26 mouse cellular contexts compared by ENCODE assay signal in genomic region chr10:93333239-93333638, GRCm38 (mm10). TPM values are rescaled to one million over a fixed set of nuclear protein-coding genes. Genes with fewer than 3 reads are reported as not detected.
A peak's percentile ranks its signal among the peaks of the same experiment; 100 is the strongest.
DNase-seq lines count a peak whose midpoint lies in the region; ATAC-seq and TF ChIP-seq lines count a peak whose summit lies in the region.
"Had no signal": no experiment of that assay in that cellular context is flagged by ENCODE, and none has a peak within 500 bp of the region (broad histone marks: within the 10 kb centered on the region; RNA-seq: fewer than 3 reads in every experiment).

No protein-coding gene starts in this region.

- H3K4me1 ChIP-seq in heart, adult 2 months (ENCODE audit: control insufficient read depth, insufficient read depth, low read length), result peaks cover 17% of the 10 kb centered on the region
- peaks cover 5% of the 10 kb centered on the region; the same call in 1 of the 2 replicates for H3K4me1 ChIP-seq in heart, embryonic 15.5 days (replicated peaks)
- H3K4me1 ChIP-seq: embryonic facial prominence, embryonic 12.5 days; midbrain, embryonic 13.5 days had no signal

- 55% methylated on average over 5 of the region's 5 CpGs for WGBS in heart, adult 2 months
- WGBS in heart, embryonic 15.5 days, result 31% methylated on average over 5 of the region's 5 CpGs

- no peak overlapping the region for H3K4me2 ChIP-seq in heart, embryonic 15.5 days
- H3K4me2 ChIP-seq: embryonic facial prominence, embryonic 12.5 days; hindbrain, embryonic 13.5 days; lung, embryonic 14.5 days; midbrain, embryonic 13.5 days; neural tube, embryonic 13.5 days had no signal

- intact Hi-C loops in heart, adult 2 months (cut with DNase I), result no loop called here

- TF ChIP-seq POLR2A in heart, adult 2 months (IDR thresholded peaks at IDR 0.05; ENCODE audit: insufficient read depth, low read depth, low read length), result no peak

- H3K79me2 ChIP-seq in heart, adult 2 months (replicated peaks; ENCODE audit: control insufficient read depth, insufficient read depth, low read length), result no peaks in the 10 kb centered on the region

- no peak for DNase-seq in heart, adult 2 months
- no peak for DNase-seq in heart, postnatal 4 days
- DNase-seq in heart, adult 18-20 months, result no peak
- peak; percentile 15 for DNase-seq in c-Kit-positive CD71-positive TER-119-negative erythroid progenitor cells, embryonic 14.5 days (ENCODE audit: low read depth)
- DNase-seq: adrenal gland, adult 8-10 months; cerebellum, adult 11 months; cerebellum, adult 9-11 months; embryo, embryonic 11 days; heart, postnatal 14 days; kidney, adult 9 months; kidney, postnatal 10 days; lung, embryonic 14.5 days; lung, postnatal 14 days; thymus, adult 2 months; thymus, postnatal 4 days had no signal

- peaks cover 7% of the 10 kb centered on the region for H3K36me3 ChIP-seq in heart, adult 2 months (ENCODE audit: control insufficient read depth, insufficient read depth, low read length)
- H3K36me3 ChIP-seq in heart, embryonic 15.5 days, result no peaks in the 10 kb centered on the region
- H3K36me3 ChIP-seq: embryonic facial prominence, embryonic 12.5 days; G1E; hindbrain, embryonic 13.5 days; midbrain, embryonic 13.5 days; neural tube, embryonic 13.5 days had no signal

- no peak overlapping the region for H3K9ac ChIP-seq in heart, adult 2 months (ENCODE audit: low read depth, low read length)
- H3K9ac ChIP-seq in heart, embryonic 15.5 days, result no peak overlapping the region
- H3K9ac ChIP-seq: embryonic facial prominence, embryonic 12.5 days; hindbrain, embryonic 13.5 days; liver, embryonic 14.5 days; lung, embryonic 14.5 days; midbrain, embryonic 13.5 days; neural tube, embryonic 13.5 days had no signal

- peak overlapping the region; percentile 26; the same call in 1 of the 2 replicates for H3K27ac ChIP-seq in heart, adult 2 months
- 0 out of 2 replicates have a peak overlapping the region, but pooled peaks have one; percentile 27 for H3K27ac ChIP-seq in heart, embryonic 15.5 days
- H3K27ac ChIP-seq: embryonic facial prominence, embryonic 12.5 days; hindbrain, embryonic 13.5 days; liver, embryonic 14.5 days; midbrain, embryonic 13.5 days; neural tube, embryonic 13.5 days had no signal

- H3K9me3 ChIP-seq in heart, embryonic 15.5 days (replicated peaks), result no peaks in the 10 kb centered on the region
- H3K9me3 ChIP-seq: embryonic facial prominence, embryonic 12.5 days; G1E; hindbrain, embryonic 13.5 days; midbrain, embryonic 13.5 days; neural tube, embryonic 13.5 days had no signal

- H3K4me3 ChIP-seq in heart, adult 2 months, result no peak overlapping the region
- H3K4me3 ChIP-seq in heart, embryonic 15.5 days, result no peak overlapping the region
- H3K4me3 ChIP-seq: embryonic facial prominence, embryonic 12.5 days; hindbrain, embryonic 13.5 days; midbrain, embryonic 13.5 days; neural tube, embryonic 13.5 days had no signal

- TF ChIP-seq CTCF in heart, adult 2 months (IDR thresholded peaks at IDR 0.05), result no peak

- TF ChIP-seq EP300 in heart, adult 2 months (IDR thresholded peaks at IDR 0.05; ENCODE audit: insufficient read depth, low read depth, low read length), result no peak

- no peaks in the 10 kb centered on the region for H3K27me3 ChIP-seq in heart, adult 2 months (ENCODE audit: control insufficient read depth, insufficient read depth, low read length)
- no peaks in the 10 kb centered on the region for H3K27me3 ChIP-seq in heart, embryonic 15.5 days
- H3K27me3 ChIP-seq: embryonic facial prominence, embryonic 12.5 days; hindbrain, embryonic 13.5 days; midbrain, embryonic 13.5 days; neural tube, embryonic 13.5 days had no signal

- ATAC-seq in heart, embryonic 15.5 days (replicated peaks; ENCODE audit: insufficient number of reproducible peaks, insufficient read depth, low FRiP score, low read depth), result no peak
- ATAC-seq in megakaryocyte progenitor cell, adult 5-6 weeks (replicated peaks; ENCODE audit: poor library complexity), result peak; percentile 49
- no peak for ATAC-seq in frontal cortex, adult (ENCODE audit: low TSS enrichment)
- ATAC-seq: forebrain, embryonic 14.5 days; intestine, postnatal 0 days; midbrain, embryonic 13.5 days had no signal

RNA-seq across cellular contexts. Expression of gene Elk3, which starts 22.3 kb away (rescaled TPM):
- total RNA-seq in heart, adult 2 months (2021), result 10 to 100 TPM; 33.8 to 39.4 TPM
- polyA plus RNA-seq in heart, adult 2 months (2012; rRNA removed), result 31.9 and 32.1 TPM in 2 replicates
- total RNA-seq in heart, postnatal 4 days (2021), result 100 to 1,000 TPM; 102 to 103 TPM
- polyA plus RNA-seq in heart, embryonic 15.5 days (2015; fragmentation: Nextera tagmentation; extraction: Ambion mirVana), result 31.7 and 33.5 TPM in 2 replicates
- 10 to 100 TPM; 27.9 to 29.5 TPM for total RNA-seq in heart, adult 18-20 months (2021)
- 27.0 and 28.4 TPM in 2 replicates for total RNA-seq in megakaryocyte progenitor cell, adult 5-6 weeks (2015)
- total RNA-seq in megakaryocyte progenitor cell, adult 5-6 weeks (2017), result 15.9 and 17.6 TPM in 2 replicates
- polyA plus RNA-seq: G1E had no signal
